Mouse (Mus musculus) neural tube, embryonic 11.5 days (tissue): ENCODE results near the gene Hmx2. TPM values are rescaled to one million over a fixed set of nuclear protein-coding genes. Genes with fewer than 3 reads are reported as not detected.

Source experiments
- ATAC-seq: fragments of 200-750 bp; cut with Nextera tagmentation; 2 replicates; pipeline ENCODE4 v1.8.0; 2017; ENCODE audit warnings: moderate number of reproducible peaks, mild to moderate bottlenecking, moderate TSS enrichment, moderate library complexity; ENCODE audit not compliant: insufficient read depth, low FRiP score, low TSS enrichment
- DNase-seq: peaks from one replicate; pipeline ENCODE4 v3.0.0-alpha.2; 2015; ENCODE audit warnings: low spot score
- H3K27ac ChIP-seq: fragments of 300-500 bp; sonication (generic); 2 replicates; pipeline ENCODE4 v1.5.1; 2014; ENCODE audit warnings: low read depth, mild to moderate bottlenecking, low read length
- H3K27me3 ChIP-seq: fragments of 300-500 bp; sonication (generic); 2 replicates; pipeline ENCODE4 v1.6.1; 2014; ENCODE audit warnings: mild to moderate bottlenecking, low read length, mixed read lengths; ENCODE audit not compliant: control insufficient read depth, insufficient read depth
- H3K36me3 ChIP-seq: fragments of 300-500 bp; sonication (generic); 2 replicates; pipeline ENCODE4 v1.6.1; 2014; ENCODE audit warnings: mild to moderate bottlenecking, low read length, moderate library complexity, mixed read lengths; ENCODE audit not compliant: control insufficient read depth, insufficient read depth
- H3K4me1 ChIP-seq: fragments of 300-500 bp; sonication (generic); 2 replicates; pipeline ENCODE4 v1.6.1; 2014; ENCODE audit warnings: low read length, mixed read lengths; ENCODE audit not compliant: control insufficient read depth, insufficient read depth
- H3K4me2 ChIP-seq: fragments of 300-500 bp; sonication (generic); 2 replicates; pipeline ENCODE4 v1.6.1; 2014; ENCODE audit warnings: low read depth, mild to moderate bottlenecking, moderate library complexity
- H3K4me3 ChIP-seq: fragments of 300-500 bp; sonication (generic); 2 replicates; pipeline ENCODE4 v1.5.1; 2014; ENCODE audit warnings: low read depth, low read length
- H3K9ac ChIP-seq: fragments of 300-500 bp; sonication (generic); 2 replicates; pipeline ENCODE4 v1.6.1; 2014; ENCODE audit warnings: mild to moderate bottlenecking, low read length
- H3K9me3 ChIP-seq: fragments of 300-500 bp; sonication (generic); 2 replicates; pipeline ENCODE4 v1.6.1; 2016; ENCODE audit warnings: low read length; ENCODE audit not compliant: control insufficient read depth
- WGBS: fragments of 180-500 bp; shearing (Covaris S2); extraction: QIAGEN DNeasy Blood & Tissue Kit; methylation state at CpG from one replicate; pipeline ENCODE4 v1.1.7; 2014; 5-methylcytosine and 5-hydroxymethylcytosine counted together
- polyA plus RNA-seq: library from polyadenylated mRNA; unstranded; fragments of >200 nt; fragmentation: Nextera tagmentation; extraction: Ambion mirVana; gene quantifications from 2 replicates; pipeline ENCODE4 v1.2.1, GENCODE M21; 2014

The Hmx2 gene
- 1.7 and 2.9 TPM in 2 replicates for polyA plus RNA-seq

DNA sequence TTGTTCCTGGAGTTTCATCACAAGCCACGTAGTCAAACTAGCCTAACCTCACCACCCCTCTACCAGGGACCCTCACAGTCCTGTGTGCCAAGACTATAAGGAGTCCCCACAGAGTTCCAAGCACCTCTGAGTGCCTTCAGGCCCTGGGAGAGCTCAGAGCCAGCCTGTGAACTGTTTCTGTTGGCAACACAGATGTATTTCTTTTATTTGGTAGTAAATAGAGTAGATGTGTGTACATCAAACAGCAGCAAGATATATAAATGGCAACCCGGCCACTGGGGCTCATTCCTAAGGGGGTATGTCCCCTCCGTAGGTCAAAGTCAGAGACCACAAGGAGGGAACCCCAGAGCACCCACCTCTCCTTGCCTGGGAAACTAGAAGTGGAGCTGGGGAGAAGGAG is at the start of gene Hmx2:
Gene Hmx2, plus strand, starts transcription at position 301 of the 400 bp plus-strand sequence.
- no peak within 1 kb of the TSS for H3K9ac ChIP-seq
- no peak within 1 kb of the TSS for H3K4me2 ChIP-seq
- no peak for DNase-seq
- WGBS, result 4% methylated on average over 3 of the region's 3 CpGs
- no peak for ATAC-seq
- H3K27ac ChIP-seq, result no peak within 1 kb of the TSS
- H3K27me3 ChIP-seq, result peaks cover 98% of the 10 kb centered on the region
- H3K36me3 ChIP-seq, result no peaks in the 10 kb centered on the region
- H3K4me3 ChIP-seq, result no peak within 1 kb of the TSS
- H3K9me3 ChIP-seq, result no peaks in the 10 kb centered on the region
- 0 out of 2 replicates have a peak, but pooled peaks cover 5% of the 10 kb centered on the region for H3K4me1 ChIP-seq

- no peaks in the 10 kb centered on the region for H3K27me3 ChIP-seq
- H3K36me3 ChIP-seq, result no peaks in the 10 kb centered on the region
- no peak overlapping the region for H3K4me2 ChIP-seq
- no peak for DNase-seq
- H3K4me3 ChIP-seq, result no peak overlapping the region
- no peaks in the 10 kb centered on the region for H3K9me3 ChIP-seq
- 74% methylated on average over 2 of the region's 2 CpGs for WGBS
- H3K9ac ChIP-seq, result no peak overlapping the region
- no peaks in the 10 kb centered on the region for H3K4me1 ChIP-seq
- no peak overlapping the region for H3K27ac ChIP-seq
- ATAC-seq, result no peak
These were observed 44.8 kb upstream of the Hmx2 start for GRCm38 (mm10) chr7:131503739-131504138.

DNA sequence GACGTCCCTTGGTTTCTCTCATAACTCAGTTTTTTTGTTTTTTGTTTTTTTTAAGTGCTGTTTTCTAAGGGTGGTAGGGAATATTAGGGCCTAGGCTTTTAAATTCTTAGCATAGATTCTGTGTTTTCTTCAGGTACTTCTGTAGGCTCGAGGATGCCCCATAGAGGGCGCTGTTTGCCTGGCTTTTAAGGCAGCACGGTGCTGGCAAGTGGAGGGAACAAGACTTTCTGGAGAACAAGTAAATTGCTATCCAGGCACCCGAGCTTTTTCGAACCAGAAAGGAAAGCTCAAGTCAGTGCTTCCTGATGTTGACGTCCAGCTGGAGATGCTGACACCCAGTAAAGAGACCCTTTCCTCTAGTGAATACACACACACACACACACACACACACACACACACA is 8.6 kb upstream of the Hmx2 start:
- Histone ChIP-seq H3K4me2 (no peak overlapping the region), H3K27me3 (peaks cover 52% of the 10 kb centered on the region), H3K27ac (no peak overlapping the region), H3K9ac (no peak overlapping the region), H3K9me3 (no peaks in the 10 kb centered on the region), H3K4me3 (no peak overlapping the region), H3K4me1 (peaks cover 20% of the 10 kb centered on the region), H3K36me3 (no peaks in the 10 kb centered on the region)
- DNase-seq, result peak; percentile 87
- WGBS, result 0% methylated on average over 7 of the region's 7 CpGs
- ATAC-seq, result no peak

GRCm38 (mm10) chr7:131541184-131542114 is 7.1 kb upstream of the Hmx2 start:
- DNase-seq, result no peak

GRCm38 (mm10) chr7:131542115-131542871 is 6.3 kb upstream of the Hmx2 start, which contains the start of gene Hmx3:
Gene Hmx3 (plus strand): TSS chr7:131542867.
- under 1% methylated on average over 64 of the region's 65 CpGs for WGBS
- peak within 1 kb of the TSS; percentile 27 for H3K27ac ChIP-seq
- peak; percentile 69; the same call in 1 of the 2 replicates for ATAC-seq

More at GRCm38 (mm10) chr7:131541184-131542114, 7.1 kb upstream of the Hmx2 start:
- Histone ChIP-seq H3K36me3 (no peaks in the 10 kb centered on the region), H3K9me3 (no peaks in the 10 kb centered on the region), H3K4me2 (peak overlapping the region; percentile 72), H3K27ac (peak overlapping the region; percentile 27; the same call in 1 of the 2 replicates), H3K27me3 (peaks cover 66% of the 10 kb centered on the region), H3K4me3 (peak overlapping the region; percentile 39), H3K4me1 (peaks cover 20% of the 10 kb centered on the region), H3K9ac (peak overlapping the region; percentile 35)
- WGBS, result 2% methylated on average over 41 of the region's 41 CpGs
- ATAC-seq, result no peak

DNA sequence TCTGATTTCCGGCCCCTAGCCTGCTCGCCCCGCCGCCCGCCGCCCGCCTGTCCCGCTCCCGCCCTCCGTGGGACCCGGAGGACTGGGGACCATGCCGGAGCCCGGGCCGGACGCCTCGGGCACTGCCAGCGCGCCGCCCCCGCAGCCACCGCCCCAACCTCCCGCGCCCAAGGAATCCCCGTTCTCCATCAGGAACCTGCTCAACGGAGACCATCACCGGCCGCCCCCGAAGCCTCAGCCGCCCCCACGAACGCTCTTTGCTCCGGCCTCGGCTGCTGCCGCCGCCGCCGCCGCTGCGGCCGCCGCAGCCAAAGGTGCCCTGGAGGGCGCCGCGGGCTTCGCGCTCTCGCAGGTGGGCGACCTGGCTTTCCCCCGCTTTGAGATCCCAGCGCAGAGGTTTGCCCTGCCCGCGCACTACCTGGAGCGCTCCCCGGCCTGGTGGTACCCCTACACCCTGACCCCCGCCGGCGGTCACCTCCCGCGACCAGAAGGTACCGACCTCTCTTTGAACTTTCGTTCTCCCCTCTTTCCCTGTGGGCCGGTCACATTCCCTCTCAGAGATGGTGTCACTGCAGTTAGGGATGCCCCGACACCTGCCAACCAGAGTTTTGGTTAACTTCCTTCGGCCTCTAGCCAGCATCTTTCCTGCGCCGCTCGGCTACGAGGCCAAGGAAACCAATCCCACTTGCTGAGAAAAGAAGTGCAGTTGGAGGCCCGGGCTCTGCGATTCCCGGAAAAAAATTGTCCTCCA is 5.5 kb upstream of the Hmx2 start:
- WGBS, result under 1% methylated on average over 68 of the region's 71 CpGs
- DNase-seq (peak; percentile 60), ATAC-seq (peak; percentile 28; the same call in 1 of the 2 replicates)
- H3K27ac ChIP-seq, result peak overlapping the region; percentile 27; the same call in 1 of the 2 replicates
- peaks cover 82% of the 10 kb centered on the region for H3K27me3 ChIP-seq
- H3K4me1 ChIP-seq, result peaks cover 20% of the 10 kb centered on the region
- no peaks in the 10 kb centered on the region for H3K36me3 ChIP-seq
- H3K4me3 ChIP-seq, result peak overlapping the region; percentile 39
- H3K4me2 ChIP-seq, result peak overlapping the region; percentile 72
- no peaks in the 10 kb centered on the region for H3K9me3 ChIP-seq
- peak overlapping the region; percentile 35 for H3K9ac ChIP-seq

More at GRCm38 (mm10) chr7:131542115-131542871, 6.3 kb upstream of the Hmx2 start, which contains the start of gene Hmx3:
- peak within 1 kb of the TSS; percentile 35 for H3K9ac ChIP-seq
- no peaks in the 10 kb centered on the region for H3K36me3 ChIP-seq
- no peaks in the 10 kb centered on the region for H3K9me3 ChIP-seq
- peaks cover 75% of the 10 kb centered on the region for H3K27me3 ChIP-seq
- peak; percentile 72 for DNase-seq
- peak within 1 kb of the TSS; percentile 72 for H3K4me2 ChIP-seq
- H3K4me1 ChIP-seq, result peaks cover 20% of the 10 kb centered on the region
- H3K4me3 ChIP-seq, result peak within 1 kb of the TSS; percentile 39

DNA sequence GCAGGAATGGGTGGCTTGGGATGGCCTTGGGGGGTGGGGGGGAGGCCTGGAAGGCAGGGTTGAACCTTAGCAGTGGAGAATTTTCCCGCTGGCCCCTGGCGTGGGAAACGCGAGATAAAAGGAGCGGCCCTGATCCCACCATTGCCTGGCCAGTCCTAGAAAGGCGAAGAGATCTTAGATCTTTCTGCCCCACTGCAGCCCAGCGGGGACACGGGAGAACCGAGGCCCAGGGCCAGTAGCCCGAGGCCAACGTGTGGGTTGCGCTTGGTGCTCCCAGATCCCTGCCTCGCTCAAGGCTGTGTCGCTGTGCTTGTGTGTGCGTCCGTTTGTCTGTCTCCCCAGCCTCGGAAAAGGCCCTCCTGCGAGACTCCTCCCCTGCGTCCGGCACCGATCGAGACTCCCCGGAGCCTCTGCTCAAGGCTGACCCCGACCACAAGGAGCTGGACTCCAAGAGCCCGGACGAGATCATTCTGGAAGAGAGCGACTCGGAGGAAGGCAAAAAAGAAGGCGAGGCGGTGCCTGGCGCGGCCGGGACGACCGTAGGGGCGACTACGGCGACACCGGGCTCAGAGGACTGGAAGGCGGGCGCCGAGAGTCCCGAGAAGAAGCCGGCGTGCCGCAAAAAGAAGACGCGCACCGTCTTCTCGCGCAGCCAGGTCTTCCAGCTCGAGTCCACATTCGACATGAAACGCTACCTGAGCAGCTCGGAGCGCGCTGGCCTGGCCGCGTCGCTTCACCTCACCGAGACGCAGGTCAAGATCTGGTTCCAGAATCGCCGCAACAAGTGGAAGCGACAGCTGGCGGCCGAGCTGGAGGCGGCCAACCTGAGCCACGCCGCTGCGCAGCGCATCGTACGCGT is 4.7 kb upstream of the Hmx2 start:
- H3K4me2 ChIP-seq, result peak overlapping the region; percentile 72
- H3K9ac ChIP-seq, result peak overlapping the region; percentile 33; the same call in 1 of the 2 replicates
- H3K4me1 ChIP-seq, result peaks cover 20% of the 10 kb centered on the region
- under 1% methylated on average over 75 of the region's 75 CpGs for WGBS
- no peaks in the 10 kb centered on the region for H3K9me3 ChIP-seq
- no peak for ATAC-seq
- no peaks in the 10 kb centered on the region for H3K36me3 ChIP-seq
- peak overlapping the region; percentile 37; the same call in 1 of the 2 replicates for H3K27ac ChIP-seq
- peaks cover 88% of the 10 kb centered on the region for H3K27me3 ChIP-seq
- peak overlapping the region; percentile 39 for H3K4me3 ChIP-seq
- DNase-seq, result peak; percentile 64
